Mouse (Mus musculus) brain, adult 2 months (tissue): ENCODE measurements around the gene Arl15.
"Not testable (repeated sequence)": the region's sequence is repeated elsewhere in the genome, so short reads cannot be mapped to it uniquely, and the experiment has no call there.

Source experiments
- DNase-seq: peaks from one replicate; pipeline ENCODE4 v3.0.0; 2011; ENCODE audit warnings: low read depth, low spot score

Arl15 gene

GRCm38 (mm10) chr13:113794039-113794704, at the start of gene Arl15:
Gene Arl15 (plus strand): TSS chr13:113794505.
- DNase-seq = peak; percentile 98

- DNase-seq = no peak
Measured at GRCm38 (mm10) chr13:113745301-113745700, 49.0 kb upstream of the Arl15 start.

- no peak for DNase-seq
Measured at GRCm38 (mm10) chr13:113750766-113751165, 43.5 kb upstream of the Arl15 start.

- no peak for DNase-seq
Measured at GRCm38 (mm10) chr13:113754731-113755689, 39.3 kb upstream of the Arl15 start.

- DNase-seq = no peak
Measured at GRCm38 (mm10) chr13:113755779-113756178, 38.5 kb upstream of the Arl15 start.

- no peak for DNase-seq
Measured at GRCm38 (mm10) chr13:113761717-113762116, 32.6 kb upstream of the Arl15 start.

- DNase-seq = no peak
Measured at GRCm38 (mm10) chr13:113762766-113763516, 31.4 kb upstream of the Arl15 start.

- DNase-seq = no peak
Measured at GRCm38 (mm10) chr13:113765411-113765810, 28.9 kb upstream of the Arl15 start.

- DNase-seq = no peak
Measured at GRCm38 (mm10) chr13:113769829-113770228, 24.5 kb upstream of the Arl15 start.

- DNase-seq = no peak
Measured at GRCm38 (mm10) chr13:113770340-113770739, 24.0 kb upstream of the Arl15 start.

- peak; percentile 27 for DNase-seq
Measured at GRCm38 (mm10) chr13:113771340-113771739, 23.0 kb upstream of the Arl15 start.

- DNase-seq = no peak
Measured at GRCm38 (mm10) chr13:113774799-113775198, 19.5 kb upstream of the Arl15 start.

GRCm38 (mm10) chr13:113775244-113776140, 18.8 kb upstream of the Arl15 start:
- no peak for DNase-seq

GRCm38 (mm10) chr13:113785803-113786202, 8.5 kb upstream of the Arl15 start:
- DNase-seq = peak; percentile 8

GRCm38 (mm10) chr13:113787136-113787535, 7.2 kb upstream of the Arl15 start:
- no peak for DNase-seq

- not testable (repeated sequence) for DNase-seq
Measured at GRCm38 (mm10) chr13:113790016-113790415, 4.3 kb upstream of the Arl15 start.

GRCm38 (mm10) chr13:113793637-113794036, 668 bp upstream of the Arl15 start:
- no peak for DNase-seq

GRCm38 (mm10) chr13:113794705-113795655, 675 bp downstream of the Arl15 start:
- peak; percentile 53 for DNase-seq

- DNase-seq = no peak
Measured at GRCm38 (mm10) chr13:113797378-113797777, 3.1 kb downstream of the Arl15 start.

GRCm38 (mm10) chr13:113799361-113799760, 5.1 kb downstream of the Arl15 start:
- DNase-seq = no peak
